In the genomic region with DNA sequence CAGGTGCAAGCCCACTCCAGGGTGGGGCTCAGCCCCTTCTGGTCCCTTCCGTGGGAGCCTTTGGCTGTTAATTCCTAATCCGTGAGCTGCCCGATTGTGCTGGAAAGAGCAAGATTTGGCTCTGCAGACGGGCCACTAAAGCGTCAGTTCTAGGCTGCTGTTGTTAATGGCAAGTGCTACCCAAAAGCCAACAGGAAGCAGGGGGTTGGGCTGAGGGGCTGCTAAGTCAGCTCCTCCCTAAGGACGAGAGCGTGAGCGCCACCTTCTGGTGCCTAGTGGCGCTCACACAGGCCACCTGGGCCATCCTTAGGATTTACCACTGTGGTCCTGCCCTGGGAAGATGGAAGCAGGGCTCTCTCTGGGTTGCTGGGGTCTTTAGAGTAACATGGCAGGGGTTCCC, we compare ENCODE assay signal across 8 mouse cellular contexts. TPM values are rescaled to one million over a fixed set of nuclear protein-coding genes. Genes with fewer than 3 reads are reported as not detected.
A peak's percentile ranks its signal among the peaks of the same experiment; 100 is the strongest.
DNase-seq lines count a peak whose midpoint lies in the region; ATAC-seq lines count a peak whose summit lies in the region.

No protein-coding gene starts in this region.

- H3K9ac ChIP-seq in hindbrain, embryonic 11.5 days (ENCODE audit: low read depth, low read length): no peak overlapping the region
- no peak overlapping the region for H3K9ac ChIP-seq in hindbrain, embryonic 12.5 days

- DNase-seq in hindbrain, embryonic 11.5 days (ENCODE audit: low spot score): peak; percentile 74
- DNase-seq in c-Kit-positive CD71-negative TER-119-negative erythroid progenitor cells, embryonic 14.5 days (ENCODE audit: low read depth): peak; percentile 66
- DNase-seq in kidney, postnatal 25 days: peak; percentile 42 to 49
- peak; percentile 52 to 54 for DNase-seq in natural killer cell, adult 2 months (ENCODE audit: low spot score in 2 of 2)
- no peak for DNase-seq in urinary bladder, postnatal 14 days (ENCODE audit: low spot score)
- DNase-seq in adrenal gland, adult 2 months: no peak

- ATAC-seq in hindbrain, embryonic 11.5 days (ENCODE audit: low FRiP score): no peak
- no peak for ATAC-seq in hindbrain, embryonic 12.5 days (ENCODE audit: low FRiP score)
- peak; percentile 33 for ATAC-seq in CD4-positive, CD25-positive, alpha-beta regulatory T cell, adult 4 months

- H3K4me1 ChIP-seq in hindbrain, embryonic 11.5 days (replicated peaks; ENCODE audit: control insufficient read depth, insufficient read depth, low read length): no peaks in the 10 kb centered on the region
- peaks cover 3% of the 10 kb centered on the region; the same call in 1 of the 2 replicates for H3K4me1 ChIP-seq in hindbrain, embryonic 12.5 days

- H3K4me2 ChIP-seq in hindbrain, embryonic 11.5 days (replicated peaks; ENCODE audit: low read depth, low read length): no peak overlapping the region
- H3K4me2 ChIP-seq in hindbrain, embryonic 12.5 days (replicated peaks): no peak overlapping the region

- H3K36me3 ChIP-seq in hindbrain, embryonic 11.5 days (ENCODE audit: control insufficient read depth, insufficient read depth, low read length): peaks cover 8% of the 10 kb centered on the region
- peaks cover 51% of the 10 kb centered on the region for H3K36me3 ChIP-seq in hindbrain, embryonic 12.5 days

- no peak overlapping the region for H3K27ac ChIP-seq in hindbrain, embryonic 11.5 days (ENCODE audit: low read depth, low read length)
- no peak overlapping the region; the same call in 1 of the 2 replicates for H3K27ac ChIP-seq in hindbrain, embryonic 12.5 days

- 31% methylated on average over 9 of the region's 9 CpGs for WGBS in hindbrain, embryonic 11.5 days
- WGBS in hindbrain, embryonic 12.5 days: 30% methylated on average over 9 of the region's 9 CpGs

- no peaks in the 10 kb centered on the region for H3K27me3 ChIP-seq in hindbrain, embryonic 11.5 days (ENCODE audit: control insufficient read depth, insufficient read depth, low read length)
- no peaks in the 10 kb centered on the region for H3K27me3 ChIP-seq in hindbrain, embryonic 12.5 days

- H3K9me3 ChIP-seq in hindbrain, embryonic 11.5 days (ENCODE audit: control insufficient read depth, low read length): no peaks in the 10 kb centered on the region
- no peaks in the 10 kb centered on the region for H3K9me3 ChIP-seq in hindbrain, embryonic 12.5 days (replicated peaks)

- no peak overlapping the region for H3K4me3 ChIP-seq in hindbrain, embryonic 11.5 days (ENCODE audit: low read depth, low read length)
- no peak overlapping the region for H3K4me3 ChIP-seq in hindbrain, embryonic 12.5 days

RNA-seq across cellular contexts. Expression of gene Gtf2ird1, which starts 33.1 kb away (rescaled TPM):
- 65.3 and 69.3 TPM in 2 replicates for polyA plus RNA-seq in hindbrain, embryonic 11.5 days (2014; fragmentation: Nextera tagmentation; extraction: Ambion mirVana)
- polyA plus RNA-seq in hindbrain, embryonic 12.5 days (2016; fragmentation: Nextera tagmentation; extraction: Ambion mirVana): 95.9 and 99.9 TPM in 2 replicates
- polyA plus RNA-seq in CD4-positive, CD25-positive, alpha-beta regulatory T cell, adult 4 months (2017; shearing (Covaris generic)): 1 to 10 TPM; 6.0 to 8.0 TPM
- total RNA-seq in adrenal gland, adult 2 months (2021): 10 to 100 TPM; 51.6 to 66.0 TPM
- 21.2 and 21.3 TPM in 2 replicates for polyA plus RNA-seq in adrenal gland, adult 2 months (2012; rRNA removed)

Comparison
In these comparisons a context has a peak if more than half of its experiments do, and no peak if none do; other contexts are left out.
1. DNase-seq: peak in hindbrain, embryonic 11.5 days (single experiment), c-Kit-positive CD71-negative TER-119-negative erythroid progenitor cells, embryonic 14.5 days (single experiment), kidney, postnatal 25 days (2 of 2) and natural killer cell, adult 2 months (2 of 2); none in urinary bladder, postnatal 14 days (single experiment) and adrenal gland, adult 2 months (single experiment).